9 mouse cellular contexts compared by ENCODE assay signal in the genomic region with DNA sequence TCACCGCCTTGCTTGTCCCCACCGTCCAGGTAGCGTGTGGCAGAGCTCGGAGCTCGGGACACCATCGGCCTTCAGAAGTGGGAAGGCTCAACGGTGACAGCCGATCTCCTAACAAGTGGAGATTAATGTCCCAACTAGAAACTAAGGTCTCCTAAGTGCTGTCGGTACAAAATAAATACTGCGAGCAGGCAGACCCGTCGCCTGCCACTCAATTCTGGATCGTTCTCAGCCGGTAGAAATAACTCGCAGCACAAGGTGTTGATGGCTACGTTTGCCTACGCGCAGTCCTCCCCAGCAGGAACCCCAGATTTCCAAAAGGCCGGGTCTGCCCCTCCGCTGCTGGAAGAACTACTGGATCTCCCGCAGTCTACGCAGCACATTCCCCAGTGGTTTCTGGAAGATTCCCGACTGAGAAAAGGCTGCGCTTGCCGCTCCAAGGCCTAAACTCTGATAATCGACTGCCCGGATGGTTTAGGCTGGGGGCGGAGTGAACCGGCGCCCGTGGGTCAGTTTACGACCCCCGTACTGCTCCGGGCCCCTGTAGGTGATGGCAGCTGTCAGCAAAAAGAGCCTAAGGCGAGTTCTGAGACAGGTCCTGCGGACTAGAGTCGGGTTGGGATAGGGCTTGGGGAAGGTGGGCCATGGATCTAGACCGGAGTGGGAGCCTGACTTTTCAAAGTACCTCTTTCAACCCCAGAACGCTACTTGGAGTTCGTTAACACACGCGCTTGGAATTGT.
A peak's percentile ranks its signal among the peaks of the same experiment; 100 is the strongest.
DNase-seq lines count a peak whose midpoint lies in the region; ATAC-seq and TF ChIP-seq lines count a peak whose summit lies in the region.
"Had no signal": no experiment of that assay in that cellular context is flagged by ENCODE, and none has a peak within 500 bp of the region (broad histone marks: within the 10 kb centered on the region; RNA-seq: fewer than 3 reads in every experiment).

No protein-coding gene starts in this region.

- intact Hi-C loops in gastrocnemius, adult 2 months (cut with DNase I): loop anchor here (5.0 kb wide), 1 partner anchor 46 kb away; no protein-coding TSS in a partner anchor
- intact Hi-C loops in left cerebral cortex, adult 2 months (cut with DNase I): loop anchor here (5.0 kb wide), 1 partner anchor 86 kb away; a partner anchor contains a TSS

- peak overlapping the region; percentile 50 for H3K4me3 ChIP-seq in gastrocnemius, adult 2 months
- H3K4me3 ChIP-seq in embryonic fibroblast, embryonic 13.5 days (ENCODE audit: insufficient read depth, low read length): peak overlapping the region; percentile 14; the same call in 1 of the 2 replicates
- H3K4me3 ChIP-seq in midbrain, embryonic 10.5 days: peak overlapping the region; percentile 43
- no peak overlapping the region for H3K4me3 ChIP-seq in left cerebral cortex, adult 2 months
- H3K4me3 ChIP-seq: erythroblast, embryonic 14.5 days had no signal

- no peak for ATAC-seq in erythroid progenitor cell, adult 5-6 weeks (replicated peaks; ENCODE audit: low FRiP score, poor library complexity, severe bottlenecking)

- WGBS in midbrain, embryonic 10.5 days: under 1% methylated on average over 42 of the region's 42 CpGs

- TF ChIP-seq POLR2A in embryonic fibroblast, embryonic 13.5 days (IDR thresholded peaks at IDR 0.05; ENCODE audit: low read depth, low read length): no peak

- no peak for DNase-seq in gastrocnemius, adult 2 months
- no peak for DNase-seq in gastrocnemius, adult 18-20 months (ENCODE audit: low spot score)
- peak; percentile 48 for DNase-seq in kidney, adult 18-20 months
- peak; percentile 65 for DNase-seq in midbrain, embryonic 10.5 days (ENCODE audit: low spot score)
- no peak for DNase-seq in left cerebral cortex, adult 2 months (ENCODE audit: extremely low spot score in 1 of 2, low spot score in 2 of 2)
- no peak for DNase-seq in left cerebral cortex, adult 18-20 months (ENCODE audit: low spot score in 2 of 2)

- no peaks in the 10 kb centered on the region for H3K4me1 ChIP-seq in embryonic fibroblast, embryonic 13.5 days (ENCODE audit: control insufficient read depth, insufficient read depth, low read length)
- peaks cover 56% of the 10 kb centered on the region for H3K4me1 ChIP-seq in midbrain, embryonic 10.5 days

- H3K36me3 ChIP-seq in midbrain, embryonic 10.5 days: no peaks in the 10 kb centered on the region

- no peak for TF ChIP-seq CTCF in gastrocnemius, adult 2 months (IDR thresholded peaks at IDR 0.05)
- TF ChIP-seq CTCF in embryonic fibroblast, embryonic 13.5 days (IDR thresholded peaks at IDR 0.05; ENCODE audit: borderline replicate concordance, insufficient read depth, low read length): no peak
- TF ChIP-seq CTCF in left cerebral cortex, adult 2 months (IDR thresholded peaks at IDR 0.05): no peak

- H3K27me3 ChIP-seq in midbrain, embryonic 10.5 days (ENCODE audit: low read depth, poor library complexity, severe bottlenecking): peaks cover 97% of the 10 kb centered on the region

- H3K27ac ChIP-seq in gastrocnemius, adult 2 months: no peak overlapping the region
- no peak overlapping the region for H3K27ac ChIP-seq in embryonic fibroblast, embryonic 13.5 days (ENCODE audit: insufficient read depth, low read length)
- peak overlapping the region; percentile 77 for H3K27ac ChIP-seq in midbrain, embryonic 10.5 days (replicated peaks)
- H3K27ac ChIP-seq in left cerebral cortex, adult 2 months: no peak overlapping the region

- no peaks in the 10 kb centered on the region for H3K9me3 ChIP-seq in midbrain, embryonic 10.5 days (replicated peaks)

Comparison
In these comparisons a context has a peak if more than half of its experiments do, and no peak if none do; other contexts are left out.
1. DNase-seq: peak in kidney, adult 18-20 months (single experiment) and midbrain, embryonic 10.5 days (single experiment); none in gastrocnemius, adult 2 months (single experiment), gastrocnemius, adult 18-20 months (single experiment), left cerebral cortex, adult 2 months (0 of 2) and left cerebral cortex, adult 18-20 months (0 of 2).